Mouse (Mus musculus): Measurements from ENCODE around the gene Steap3.
A peak's percentile ranks its signal among the peaks of the same experiment; 100 is the strongest.

Steap3 gene

GRCm38 (mm10) chr1:120250586-120250985, 21.9 kb downstream of the Steap3 start:
- no peak for DNase-seq (ENCODE audit: inconsistent ontology term)

- no peak for DNase-seq (ENCODE audit: inconsistent ontology term)
Observed at GRCm38 (mm10) chr1:120249842-120250241, 22.7 kb downstream of the Steap3 start.

GRCm38 (mm10) chr1:120248156-120248555, 24.3 kb downstream of the Steap3 start:
- peak; percentile 70 for DNase-seq (ENCODE audit: inconsistent ontology term)

- no peak for DNase-seq (ENCODE audit: inconsistent ontology term)
Observed at GRCm38 (mm10) chr1:120247351-120247750, 25.2 kb downstream of the Steap3 start.

GRCm38 (mm10) chr1:120246946-120247345, 25.6 kb downstream of the Steap3 start:
- DNase-seq (ENCODE audit: inconsistent ontology term): no peak

- DNase-seq (ENCODE audit: inconsistent ontology term): peak; percentile 97
Observed at GRCm38 (mm10) chr1:120245661-120246131, 26.8 kb downstream of the Steap3 start.

GRCm38 (mm10) chr1:120244646-120245045, 27.9 kb downstream of the Steap3 start:
- no peak for DNase-seq (ENCODE audit: inconsistent ontology term)

- DNase-seq (ENCODE audit: inconsistent ontology term): no peak
Observed at GRCm38 (mm10) chr1:120243987-120244386, 28.5 kb downstream of the Steap3 start.

GRCm38 (mm10) chr1:120237068-120237467, 35.4 kb downstream of the Steap3 start:
- DNase-seq (ENCODE audit: inconsistent ontology term): no peak

- DNase-seq (ENCODE audit: inconsistent ontology term): peak; percentile 81
Observed at GRCm38 (mm10) chr1:120236424-120236823, 36.1 kb downstream of the Steap3 start.

- DNase-seq (ENCODE audit: inconsistent ontology term): no peak
Observed at GRCm38 (mm10) chr1:120235631-120236215, 36.8 kb downstream of the Steap3 start.

GRCm38 (mm10) chr1:120232170-120232569, 40.3 kb downstream of the Steap3 start:
- no peak for DNase-seq (ENCODE audit: inconsistent ontology term)

GRCm38 (mm10) chr1:120231334-120231733, 41.2 kb downstream of the Steap3 start:
- peak; percentile 20 for DNase-seq (ENCODE audit: inconsistent ontology term)

- DNase-seq (ENCODE audit: inconsistent ontology term): peak; percentile 25
Observed at GRCm38 (mm10) chr1:120229723-120230471, 42.6 kb downstream of the Steap3 start.

GRCm38 (mm10) chr1:120223613-120224012, 48.9 kb downstream of the Steap3 start:
- no peak for DNase-seq (ENCODE audit: inconsistent ontology term)

- DNase-seq (ENCODE audit: inconsistent ontology term): no peak
Observed at GRCm38 (mm10) chr1:120221285-120221684, 51.2 kb downstream of the Steap3 start.

- DNase-seq (ENCODE audit: inconsistent ontology term): no peak
Observed at GRCm38 (mm10) chr1:120220841-120221240, 51.7 kb downstream of the Steap3 start.

GRCm38 (mm10) chr1:120208502-120209230, 63.8 kb downstream of the Steap3 start:
- DNase-seq (ENCODE audit: inconsistent ontology term): no peak

GRCm38 (mm10) chr1:120207568-120207967, 64.9 kb downstream of the Steap3 start:
- DNase-seq (ENCODE audit: inconsistent ontology term): peak; percentile 94

- peak; percentile 29 for DNase-seq (ENCODE audit: inconsistent ontology term)
Observed at GRCm38 (mm10) chr1:120204834-120205233, 67.7 kb downstream of the Steap3 start.

- DNase-seq (ENCODE audit: inconsistent ontology term): no peak
Observed at GRCm38 (mm10) chr1:120203836-120204235, 68.7 kb downstream of the Steap3 start.

GRCm38 (mm10) chr1:120202542-120202941, 70.0 kb downstream of the Steap3 start:
- no peak for DNase-seq (ENCODE audit: inconsistent ontology term)

Measured in Muller cell, postnatal 12 days (primary cell).